Mouse (Mus musculus): ENCODE measurements around the gene Ckm. TPM values are rescaled to one million over a fixed set of nuclear protein-coding genes. Genes with fewer than 3 reads are reported as not detected.

The Ckm gene
- polyA plus RNA-seq, 1 experiment from 2014 or later: 0.40 TPM

GRCm38 (mm10) chr7:19361720-19362119 is 42.9 kb upstream of the Ckm start:
- ATAC-seq (replicated peaks; ENCODE audit: low FRiP score): 0 out of 2 replicates have a peak, but pooled peaks have one; percentile 9
- Histone ChIP-seq H3K27me3 (replicated peaks; ENCODE audit: control insufficient read depth, insufficient read depth, low read length) (peaks cover 4% of the 10 kb centered on the region; the same call in 1 of the 2 replicates), H3K4me2 (peak overlapping the region; percentile 100), H3K4me3 (ENCODE audit: low read depth, low read length) (peak overlapping the region; percentile 66), H3K4me1 (replicated peaks; ENCODE audit: control insufficient read depth, insufficient read depth, low read length) (peaks cover 33% of the 10 kb centered on the region), H3K9ac (ENCODE audit: low read depth, low read length) (peak overlapping the region; percentile 56), H3K27ac (ENCODE audit: low read depth, low read length) (no peak overlapping the region), H3K9me3 (ENCODE audit: control insufficient read depth, low read length) (no peaks in the 10 kb centered on the region), H3K36me3 (ENCODE audit: control insufficient read depth, insufficient read depth, low read length) (peaks cover 13% of the 10 kb centered on the region)
- DNase-seq (ENCODE audit: low spot score): peak; percentile 78
- 10% methylated on average over 16 of the region's 16 CpGs for WGBS

GRCm38 (mm10) chr7:19362276-19362675 is 42.3 kb upstream of the Ckm start:
- WGBS: 47% methylated on average over 4 of the region's 4 CpGs
- ATAC-seq (replicated peaks; ENCODE audit: low FRiP score) (no peak), DNase-seq (ENCODE audit: low spot score) (no peak)
- Histone ChIP-seq H3K9ac (ENCODE audit: low read depth, low read length) (no peak overlapping the region), H3K27ac (ENCODE audit: low read depth, low read length) (no peak overlapping the region), H3K27me3 (replicated peaks; ENCODE audit: control insufficient read depth, insufficient read depth, low read length) (peaks cover 4% of the 10 kb centered on the region; the same call in 1 of the 2 replicates), H3K4me1 (replicated peaks; ENCODE audit: control insufficient read depth, insufficient read depth, low read length) (peaks cover 33% of the 10 kb centered on the region), H3K9me3 (ENCODE audit: control insufficient read depth, low read length) (no peaks in the 10 kb centered on the region), H3K4me3 (ENCODE audit: low read depth, low read length) (no peak overlapping the region; the same call in 1 of the 2 replicates), H3K4me2 (peak overlapping the region; percentile 100), H3K36me3 (ENCODE audit: control insufficient read depth, insufficient read depth, low read length) (peaks cover 8% of the 10 kb centered on the region)

- no peak for ATAC-seq (replicated peaks; ENCODE audit: low FRiP score)
- no peaks in the 10 kb centered on the region for H3K9me3 ChIP-seq (ENCODE audit: control insufficient read depth, low read length)
- H3K4me2 ChIP-seq: peak overlapping the region; percentile 33
- no peak overlapping the region for H3K4me3 ChIP-seq (ENCODE audit: low read depth, low read length)
- peaks cover 22% of the 10 kb centered on the region for H3K4me1 ChIP-seq (replicated peaks; ENCODE audit: control insufficient read depth, insufficient read depth, low read length)
- H3K27me3 ChIP-seq (replicated peaks; ENCODE audit: control insufficient read depth, insufficient read depth, low read length): peaks cover 8% of the 10 kb centered on the region
- no peak overlapping the region for H3K9ac ChIP-seq (ENCODE audit: low read depth, low read length)
- no peak overlapping the region for H3K27ac ChIP-seq (ENCODE audit: low read depth, low read length)
- WGBS: 2% methylated on average over 18 of the region's 18 CpGs
- no peak for DNase-seq (ENCODE audit: low spot score)
- no peaks in the 10 kb centered on the region for H3K36me3 ChIP-seq (ENCODE audit: control insufficient read depth, insufficient read depth, low read length)
Measured at GRCm38 (mm10) chr7:19363881-19364280, 40.7 kb upstream of the Ckm start.

GRCm38 (mm10) chr7:19365376-19365775 is 39.2 kb upstream of the Ckm start:
- H3K4me1 ChIP-seq (replicated peaks; ENCODE audit: control insufficient read depth, insufficient read depth, low read length): peaks cover 25% of the 10 kb centered on the region
- peaks cover 18% of the 10 kb centered on the region for H3K27me3 ChIP-seq (replicated peaks; ENCODE audit: control insufficient read depth, insufficient read depth, low read length)
- H3K4me3 ChIP-seq (ENCODE audit: low read depth, low read length): no peak overlapping the region
- ATAC-seq (replicated peaks; ENCODE audit: low FRiP score) (no peak), DNase-seq (ENCODE audit: low spot score) (no peak)
- H3K36me3 ChIP-seq (ENCODE audit: control insufficient read depth, insufficient read depth, low read length): no peaks in the 10 kb centered on the region
- no peak overlapping the region for H3K9ac ChIP-seq (ENCODE audit: low read depth, low read length)
- no peak overlapping the region for H3K4me2 ChIP-seq
- no peak overlapping the region for H3K27ac ChIP-seq (ENCODE audit: low read depth, low read length)
- 70% methylated on average over 4 of the region's 4 CpGs for WGBS
- no peaks in the 10 kb centered on the region for H3K9me3 ChIP-seq (ENCODE audit: control insufficient read depth, low read length)

- ATAC-seq (replicated peaks; ENCODE audit: low FRiP score) (no peak), DNase-seq (ENCODE audit: low spot score) (peak; percentile 60)
- 18% methylated on average over 16 of the region's 16 CpGs for WGBS
- Histone ChIP-seq H3K4me1 (replicated peaks; ENCODE audit: control insufficient read depth, insufficient read depth, low read length) (peaks cover 7% of the 10 kb centered on the region; the same call in 1 of the 2 replicates), H3K4me3 (ENCODE audit: low read depth, low read length) (no peak overlapping the region), H3K27me3 (replicated peaks; ENCODE audit: control insufficient read depth, insufficient read depth, low read length) (peaks cover 14% of the 10 kb centered on the region), H3K36me3 (ENCODE audit: control insufficient read depth, insufficient read depth, low read length) (0 out of 2 replicates have a peak, but pooled peaks cover 2% of the 10 kb centered on the region), H3K27ac (ENCODE audit: low read depth, low read length) (no peak overlapping the region), H3K9ac (ENCODE audit: low read depth, low read length) (no peak overlapping the region), H3K9me3 (ENCODE audit: control insufficient read depth, low read length) (no peaks in the 10 kb centered on the region), H3K4me2 (no peak overlapping the region)
Measured at GRCm38 (mm10) chr7:19368380-19368779, 36.2 kb upstream of the Ckm start.

GRCm38 (mm10) chr7:19369823-19370425 is 34.7 kb upstream of the Ckm start:
- WGBS: 12% methylated on average over 46 of the region's 46 CpGs
- Histone ChIP-seq H3K9ac (ENCODE audit: low read depth, low read length) (0 out of 2 replicates have a peak overlapping the region, but pooled peaks have one; percentile 34), H3K36me3 (ENCODE audit: control insufficient read depth, insufficient read depth, low read length) (0 out of 2 replicates have a peak, but pooled peaks cover 2% of the 10 kb centered on the region), H3K27me3 (replicated peaks; ENCODE audit: control insufficient read depth, insufficient read depth, low read length) (peaks cover 14% of the 10 kb centered on the region), H3K4me3 (ENCODE audit: low read depth, low read length) (peak overlapping the region; percentile 31), H3K4me1 (replicated peaks; ENCODE audit: control insufficient read depth, insufficient read depth, low read length) (peaks cover 4% of the 10 kb centered on the region; the same call in 1 of the 2 replicates), H3K9me3 (ENCODE audit: control insufficient read depth, low read length) (no peaks in the 10 kb centered on the region), H3K27ac (ENCODE audit: low read depth, low read length) (no peak overlapping the region), H3K4me2 (peak overlapping the region; percentile 70)
- peak; percentile 66 for DNase-seq (ENCODE audit: low spot score)
- peak; percentile 69 for ATAC-seq (replicated peaks; ENCODE audit: low FRiP score)

GRCm38 (mm10) chr7:19373367-19373766 is 31.2 kb upstream of the Ckm start:
- Histone ChIP-seq H3K4me3 (ENCODE audit: low read depth, low read length) (no peak overlapping the region), H3K36me3 (ENCODE audit: control insufficient read depth, insufficient read depth, low read length) (peaks cover 2% of the 10 kb centered on the region; the same call in 1 of the 2 replicates), H3K4me1 (replicated peaks; ENCODE audit: control insufficient read depth, insufficient read depth, low read length) (peaks cover 4% of the 10 kb centered on the region; the same call in 1 of the 2 replicates), H3K9ac (ENCODE audit: low read depth, low read length) (no peak overlapping the region), H3K9me3 (ENCODE audit: control insufficient read depth, low read length) (no peaks in the 10 kb centered on the region), H3K4me2 (no peak overlapping the region), H3K27me3 (replicated peaks; ENCODE audit: control insufficient read depth, insufficient read depth, low read length) (peaks cover 14% of the 10 kb centered on the region), H3K27ac (ENCODE audit: low read depth, low read length) (no peak overlapping the region)
- ATAC-seq (replicated peaks; ENCODE audit: low FRiP score) (no peak), DNase-seq (ENCODE audit: low spot score) (no peak)
- 75% methylated on average over 2 of the region's 2 CpGs for WGBS

GRCm38 (mm10) chr7:19375368-19375767 is 29.2 kb upstream of the Ckm start:
- no peaks in the 10 kb centered on the region for H3K4me1 ChIP-seq (replicated peaks; ENCODE audit: control insufficient read depth, insufficient read depth, low read length)
- no peak for ATAC-seq (replicated peaks; ENCODE audit: low FRiP score)
- H3K27me3 ChIP-seq (replicated peaks; ENCODE audit: control insufficient read depth, insufficient read depth, low read length): no peaks in the 10 kb centered on the region
- 76% methylated on average over 18 of the region's 18 CpGs for WGBS
- H3K27ac ChIP-seq (ENCODE audit: low read depth, low read length): no peak overlapping the region
- H3K4me2 ChIP-seq: no peak overlapping the region
- no peak overlapping the region for H3K9ac ChIP-seq (ENCODE audit: low read depth, low read length)
- H3K36me3 ChIP-seq (ENCODE audit: control insufficient read depth, insufficient read depth, low read length): peaks cover 2% of the 10 kb centered on the region; the same call in 1 of the 2 replicates
- DNase-seq (ENCODE audit: low spot score): no peak
- no peaks in the 10 kb centered on the region for H3K9me3 ChIP-seq (ENCODE audit: control insufficient read depth, low read length)
- no peak overlapping the region for H3K4me3 ChIP-seq (ENCODE audit: low read depth, low read length)

GRCm38 (mm10) chr7:19376019-19376418 is 28.6 kb upstream of the Ckm start:
- 76% methylated on average over 4 of the region's 4 CpGs for WGBS
- no peak for DNase-seq (ENCODE audit: low spot score)
- ATAC-seq (replicated peaks; ENCODE audit: low FRiP score): no peak
- no peak overlapping the region for H3K27ac ChIP-seq (ENCODE audit: low read depth, low read length)
- no peak overlapping the region for H3K4me2 ChIP-seq
- H3K9ac ChIP-seq (ENCODE audit: low read depth, low read length): no peak overlapping the region
- no peaks in the 10 kb centered on the region for H3K9me3 ChIP-seq (ENCODE audit: control insufficient read depth, low read length)
- H3K27me3 ChIP-seq (replicated peaks; ENCODE audit: control insufficient read depth, insufficient read depth, low read length): no peaks in the 10 kb centered on the region
- no peak overlapping the region for H3K4me3 ChIP-seq (ENCODE audit: low read depth, low read length)
- H3K4me1 ChIP-seq (replicated peaks; ENCODE audit: control insufficient read depth, insufficient read depth, low read length): no peaks in the 10 kb centered on the region
- peaks cover 2% of the 10 kb centered on the region; the same call in 1 of the 2 replicates for H3K36me3 ChIP-seq (ENCODE audit: control insufficient read depth, insufficient read depth, low read length)
